Mouse (Mus musculus): ENCODE measurements at regions not wholly inside any gene's neighbourhood (a gene's known extent, or its start where the extent isn't known, plus 50 kb on each side); places are given as distances from the start of the nearest gene placed in this dataset.
A peak's percentile ranks its signal among the peaks of the same experiment; 100 is the strongest.

GRCm38 (mm10) chr2:131801212-131801611 is 58.3 kb downstream of the Erv3 start:
- no peak for DNase-seq (ENCODE audit: low spot score)

GRCm38 (mm10) chr2:131800126-131800894 is 59.2 kb downstream of the Erv3 start:
- no peak for DNase-seq (ENCODE audit: low spot score)

DNA sequence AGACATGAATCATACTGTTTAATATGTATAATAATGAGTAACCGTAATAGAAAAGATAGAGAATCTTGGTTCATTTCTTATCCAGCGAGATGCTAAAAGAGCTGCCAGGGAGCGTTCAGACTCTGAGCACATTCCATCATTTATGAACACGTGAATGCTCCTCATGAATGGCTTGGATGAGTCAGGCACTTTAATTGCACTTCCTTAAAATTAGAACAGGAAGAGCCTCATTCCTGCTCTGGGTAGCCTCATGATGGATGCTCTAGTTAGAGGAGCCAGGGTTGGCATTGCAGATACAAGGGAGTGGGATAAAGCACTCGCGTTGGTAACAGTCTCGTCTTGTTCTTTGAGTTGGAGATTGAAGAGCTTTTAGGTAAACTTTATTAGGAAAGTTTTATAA is 60.1 kb downstream of the Erv3 start:
- no peak for DNase-seq (ENCODE audit: low spot score)

- DNase-seq (ENCODE audit: low spot score): no peak
Observed at GRCm38 (mm10) chr2:131797001-131797693, 62.4 kb downstream of the Erv3 start.

DNA sequence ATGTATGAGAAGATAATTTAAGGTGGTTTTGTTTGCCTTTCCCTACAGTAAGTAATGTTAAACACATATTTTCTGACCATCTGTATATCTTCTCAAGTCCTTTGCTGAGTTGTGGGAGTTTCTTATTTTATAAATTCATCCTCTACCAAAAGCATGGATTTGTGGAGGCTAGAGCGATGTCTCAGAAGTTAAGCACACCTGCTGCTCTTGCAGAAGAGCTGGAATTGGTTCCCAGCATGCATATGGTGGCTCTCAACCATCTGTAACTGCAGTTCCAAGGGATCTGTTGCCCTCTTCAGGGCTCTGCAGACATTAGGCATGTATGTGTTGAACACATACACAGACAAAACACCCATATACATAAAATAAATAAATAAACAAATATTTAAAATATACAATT is 84.2 kb downstream of the Erv3 start:
- DNase-seq (ENCODE audit: low spot score): no peak

DNA sequence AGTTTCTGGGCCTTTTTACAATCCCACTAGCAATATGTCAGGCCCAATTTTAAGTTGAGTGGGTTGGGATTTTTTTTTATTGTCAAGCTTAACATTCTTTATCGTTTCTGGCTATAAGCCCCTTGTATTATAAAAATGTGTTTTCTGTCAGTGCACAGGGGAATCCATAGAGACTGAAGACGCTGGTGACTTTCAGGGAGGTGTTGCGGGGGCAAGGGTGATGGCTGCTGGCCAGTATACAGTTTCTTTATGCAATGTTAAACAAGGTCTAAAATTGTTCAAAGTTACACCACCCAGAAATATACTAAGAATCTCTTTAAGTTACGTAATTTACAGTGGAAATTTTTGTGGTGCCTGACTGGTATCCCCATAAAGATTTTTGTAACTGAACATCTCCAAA is 85.9 kb downstream of the Erv3 start:
- DNase-seq (ENCODE audit: low spot score): no peak

- DNase-seq (ENCODE audit: low spot score): no peak
Observed at GRCm38 (mm10) chr2:131772163-131772562, 87.4 kb downstream of the Erv3 start.

GRCm38 (mm10) chr2:131770852-131771251 is 88.7 kb downstream of the Erv3 start:
- DNase-seq (ENCODE audit: low spot score): peak; percentile 29

DNA sequence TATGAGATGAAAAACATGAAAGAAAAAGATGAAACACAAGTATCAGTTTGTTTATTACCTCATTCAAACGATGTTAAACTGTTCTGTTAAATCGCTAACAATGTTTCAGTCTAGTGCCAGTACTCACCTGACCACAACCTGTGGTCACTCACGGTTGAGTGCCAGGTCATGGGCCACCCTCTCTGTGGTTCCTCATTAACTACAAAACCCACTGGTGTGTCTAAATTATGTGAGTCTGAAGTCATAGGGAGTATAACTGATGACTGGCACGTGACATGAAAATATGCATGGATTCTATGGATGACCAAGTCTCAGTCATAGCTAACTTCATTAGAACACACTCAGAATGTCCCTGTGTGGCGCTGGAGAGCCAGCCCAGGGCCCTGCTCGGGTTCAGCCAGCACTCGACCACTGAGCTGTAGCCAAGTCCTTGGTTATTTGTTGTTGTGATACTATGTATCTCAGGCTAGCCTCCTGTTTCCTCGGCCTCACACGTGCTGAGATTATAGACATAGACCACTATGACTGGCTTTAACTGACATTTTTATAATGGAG is 89.8 kb downstream of the Erv3 start:
- DNase-seq (ENCODE audit: low spot score): no peak

DNA sequence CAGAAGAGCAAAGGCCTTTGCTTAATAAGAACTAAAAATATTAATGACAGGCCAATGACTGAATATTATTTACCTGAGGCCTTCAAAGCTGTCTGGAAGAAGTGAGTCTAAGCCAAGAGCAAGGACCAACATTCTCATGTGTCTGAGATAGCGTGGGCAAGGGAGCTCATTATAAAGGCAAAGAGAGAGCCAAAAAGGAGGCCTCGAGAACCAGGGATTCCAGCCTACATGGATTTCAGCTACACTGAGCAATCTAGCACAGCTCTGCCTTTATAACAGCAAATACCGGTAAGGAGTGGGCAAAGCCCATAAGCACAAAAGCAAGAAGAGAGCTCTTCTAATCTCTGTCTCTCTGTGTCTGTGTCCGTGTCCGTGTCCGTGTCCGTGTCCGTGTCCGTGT is 93.0 kb downstream of the Erv3 start:
- no peak for DNase-seq (ENCODE audit: low spot score)

GRCm38 (mm10) chr2:131761507-131761906 is 98.0 kb downstream of the Erv3 start:
- no peak for DNase-seq (ENCODE audit: low spot score)

DNA sequence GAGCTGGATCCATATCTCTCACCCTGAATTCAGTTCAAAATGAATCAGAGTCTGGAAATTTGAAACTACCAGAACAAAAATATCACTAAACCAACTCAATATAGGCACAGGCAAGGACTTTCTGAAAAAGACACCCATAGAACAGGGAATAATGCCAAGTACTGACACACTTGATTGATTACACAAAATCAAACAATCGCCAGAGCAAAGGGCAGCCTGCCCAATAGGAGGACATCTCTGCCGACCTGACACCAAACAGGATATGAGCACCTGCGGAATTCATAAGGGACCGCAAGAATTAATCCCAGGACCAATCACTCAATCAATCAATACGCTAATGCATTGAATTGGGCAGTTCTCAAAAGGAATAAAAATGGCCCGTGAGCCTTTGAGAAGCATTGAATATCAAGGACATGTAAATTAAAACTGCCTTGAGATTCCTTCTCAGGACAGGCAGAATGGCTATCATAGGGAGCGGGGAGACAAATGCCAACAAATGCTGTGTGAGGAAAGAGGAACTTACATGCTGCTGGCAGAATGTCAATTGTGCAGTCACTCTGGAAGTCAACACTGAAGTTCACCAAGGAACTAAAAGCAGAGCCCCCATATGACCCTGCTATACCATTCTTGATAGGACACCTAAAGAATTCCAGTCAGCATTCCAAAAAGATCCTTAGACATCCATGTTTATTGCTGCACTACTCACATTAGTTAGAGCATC is 102.2 kb downstream of the Erv3 start:
- no peak for DNase-seq (ENCODE audit: low spot score)

DNA sequence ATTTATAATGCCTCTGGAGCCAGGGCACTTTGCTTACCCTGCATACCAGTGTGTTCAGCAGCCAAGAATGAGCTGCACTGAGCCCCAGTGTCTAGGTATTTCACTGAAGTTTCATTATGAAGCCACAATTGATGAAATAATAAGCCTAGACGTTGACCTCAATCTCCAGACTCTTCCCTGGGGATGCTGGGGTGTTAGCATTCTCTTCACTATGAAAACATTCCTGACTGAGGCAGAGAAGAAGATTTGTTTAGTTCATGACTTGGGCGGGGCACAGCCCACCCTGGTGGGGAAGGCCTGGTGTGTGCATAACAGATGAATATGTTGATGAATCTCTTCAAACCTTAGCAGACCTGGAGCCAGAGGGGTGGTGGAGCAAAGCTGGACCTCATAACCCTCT is 104.4 kb downstream of the Erv3 start:
- DNase-seq (ENCODE audit: low spot score): no peak

GRCm38 (mm10) chr2:131753436-131753835 is 106.1 kb downstream of the Erv3 start:
- no peak for DNase-seq (ENCODE audit: low spot score)

- no peak for DNase-seq (ENCODE audit: low spot score)
Observed at GRCm38 (mm10) chr2:131750679-131751078, 108.9 kb downstream of the Erv3 start.

- no peak for DNase-seq (ENCODE audit: low spot score)
Observed at GRCm38 (mm10) chr2:131750206-131750605, 109.3 kb downstream of the Erv3 start.

DNA sequence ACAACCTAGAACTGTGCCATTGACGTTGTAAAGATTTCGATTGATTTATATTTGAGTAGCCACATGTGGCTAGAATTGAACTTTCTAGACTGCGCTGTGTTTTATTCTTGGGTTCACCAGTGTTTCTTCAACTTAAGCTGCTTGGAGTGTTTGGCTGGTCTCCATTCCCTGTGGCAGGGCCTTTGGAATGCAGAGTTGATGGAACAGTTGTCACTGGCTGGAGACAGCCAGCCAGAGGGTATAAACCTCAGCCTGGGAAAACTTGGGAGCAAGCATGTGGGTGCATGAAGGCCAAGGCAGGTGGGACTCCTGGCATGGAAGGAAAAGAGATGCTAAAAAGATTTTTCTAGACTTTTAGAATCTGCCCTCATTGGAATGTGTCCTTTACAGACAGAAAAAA is 109.8 kb downstream of the Erv3 start:
- no peak for DNase-seq (ENCODE audit: low spot score)

GRCm38 (mm10) chr2:131748791-131749190 is 110.8 kb downstream of the Erv3 start:
- no peak for DNase-seq (ENCODE audit: low spot score)

DNA sequence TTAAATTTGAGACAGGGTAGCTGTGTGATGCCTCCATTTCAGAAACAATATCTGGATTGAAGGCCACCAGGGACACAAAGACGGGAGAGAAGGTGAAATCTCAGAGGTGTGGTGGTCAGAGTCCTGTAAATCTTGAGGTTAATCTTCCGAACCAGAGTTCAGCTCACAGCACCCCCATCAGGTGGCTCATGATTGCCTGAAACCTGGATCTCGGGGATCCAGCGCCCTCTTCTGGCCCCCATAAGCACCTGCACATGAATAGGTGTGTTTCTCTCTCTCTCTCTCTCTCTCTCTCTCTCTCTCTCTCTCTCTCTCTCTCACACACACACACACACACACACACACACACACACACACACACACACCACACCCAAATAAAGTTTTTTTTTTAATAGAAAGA is 111.8 kb downstream of the Erv3 start:
- no peak for DNase-seq (ENCODE audit: low spot score)

DNA sequence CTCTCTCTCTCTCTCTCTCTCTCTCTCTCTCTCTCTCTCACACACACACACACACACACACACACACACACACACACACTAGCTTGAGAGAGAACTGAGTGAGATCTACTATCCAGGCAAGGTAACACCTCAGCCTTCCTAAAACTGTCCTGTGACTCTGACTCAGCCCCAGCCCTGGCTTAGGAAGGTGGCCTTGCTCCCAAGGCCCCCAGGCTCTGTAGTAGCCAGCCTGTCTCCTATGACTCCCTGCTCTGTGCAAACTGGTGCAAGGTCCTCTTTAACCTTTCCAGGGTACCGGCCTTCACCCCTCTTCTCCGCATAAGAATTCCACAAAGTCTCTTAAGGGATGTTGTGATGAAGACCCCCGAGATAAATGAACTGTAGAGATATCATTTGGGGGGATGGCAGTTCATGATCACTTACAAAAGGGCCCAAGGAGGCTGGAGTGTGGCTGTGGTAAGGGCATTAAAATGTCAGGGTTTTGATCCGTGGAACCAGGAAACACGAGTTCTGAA is 114.1 kb downstream of the Erv3 start:
- DNase-seq (ENCODE audit: low spot score): no peak

DNA sequence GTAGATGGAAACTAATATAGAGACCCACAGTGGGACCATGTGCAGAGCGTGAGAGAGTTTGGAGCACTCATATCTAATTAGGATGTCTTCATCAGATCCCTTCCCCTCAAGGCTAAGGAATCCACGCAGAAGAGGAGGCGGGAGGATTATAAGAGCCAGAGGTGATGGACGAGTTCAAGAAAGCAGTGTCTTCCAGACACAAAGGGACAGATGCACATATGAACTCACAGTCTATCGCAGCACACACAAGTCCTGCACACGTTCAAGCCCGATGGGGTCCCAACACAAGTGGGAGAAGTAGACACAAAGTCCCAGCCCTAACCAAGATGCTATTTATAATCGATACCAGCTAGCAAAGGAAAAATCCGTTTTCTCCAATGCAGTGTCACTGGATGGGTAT is 114.6 kb downstream of the Erv3 start:
- no peak for DNase-seq (ENCODE audit: low spot score)

DNA sequence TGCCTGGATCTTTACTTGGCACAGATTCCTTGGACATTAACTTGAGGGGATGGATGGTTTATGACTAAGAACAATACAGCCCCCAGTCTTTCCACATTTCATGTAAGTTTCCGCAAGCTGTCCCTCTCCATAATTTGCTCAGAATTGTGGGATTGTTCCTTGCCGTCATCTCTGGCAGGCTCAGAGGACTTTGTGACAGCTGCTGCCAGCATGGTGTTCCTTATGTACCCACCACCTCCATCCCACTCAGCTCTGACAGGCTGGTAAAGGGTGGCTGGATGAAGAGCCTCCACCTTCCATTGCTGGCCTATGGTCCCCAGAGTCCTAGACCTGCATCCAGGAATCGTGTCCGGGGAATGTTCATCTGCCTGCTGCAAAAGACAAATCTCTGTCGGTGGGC is 119.1 kb downstream of the Erv3 start:
- DNase-seq (ENCODE audit: low spot score): no peak

GRCm38 (mm10) chr2:131739022-131739421 is 120.5 kb downstream of the Erv3 start:
- no peak for DNase-seq (ENCODE audit: low spot score)

All from urinary bladder, postnatal 14 days (tissue).